Mouse (Mus musculus): ENCODE measurements around the gene Abcb9. TPM values are rescaled to one million over a fixed set of nuclear protein-coding genes. Genes with fewer than 3 reads are reported as not detected.

Abcb9 gene
- polyA plus RNA-seq, 1 experiment from 2014 or later = 2.1 TPM

- Histone ChIP-seq H3K9me3 (ENCODE audit: control insufficient read depth, low read length) (no peaks in the 10 kb centered on the region), H3K4me1 (ENCODE audit: control insufficient read depth, insufficient read depth, low read length) (peaks cover 21% of the 10 kb centered on the region), H3K36me3 (ENCODE audit: control insufficient read depth, insufficient read depth, low read length) (0 out of 2 replicates have a peak, but pooled peaks cover 9% of the 10 kb centered on the region), H3K4me3 (ENCODE audit: low read depth, low read length) (no peak overlapping the region), H3K27ac (replicated peaks; ENCODE audit: low read depth, low read length) (no peak overlapping the region), H3K9ac (ENCODE audit: low read depth, low read length) (no peak overlapping the region), H3K27me3 (replicated peaks; ENCODE audit: control insufficient read depth, insufficient read depth, low read length) (no peaks in the 10 kb centered on the region), H3K4me2 (ENCODE audit: low read depth, low read length) (no peak overlapping the region)
- ATAC-seq (ENCODE audit: low read depth) = no peak
- 81% methylated on average over 9 of the region's 9 CpGs for WGBS
- no peak for DNase-seq (ENCODE audit: low spot score)
Measured at GRCm38 (mm10) chr5:124017941-124018340, 77.7 kb downstream of the Abcb9 start.

- Histone ChIP-seq H3K27ac (replicated peaks; ENCODE audit: low read depth, low read length) (no peak overlapping the region), H3K4me3 (ENCODE audit: low read depth, low read length) (no peak overlapping the region), H3K4me1 (ENCODE audit: control insufficient read depth, insufficient read depth, low read length) (peaks cover 36% of the 10 kb centered on the region), H3K4me2 (ENCODE audit: low read depth, low read length) (no peak overlapping the region), H3K9ac (ENCODE audit: low read depth, low read length) (no peak overlapping the region), H3K36me3 (ENCODE audit: control insufficient read depth, insufficient read depth, low read length) (no peaks in the 10 kb centered on the region), H3K27me3 (replicated peaks; ENCODE audit: control insufficient read depth, insufficient read depth, low read length) (no peaks in the 10 kb centered on the region), H3K9me3 (ENCODE audit: control insufficient read depth, low read length) (no peaks in the 10 kb centered on the region)
- DNase-seq (ENCODE audit: low spot score) (no peak), ATAC-seq (ENCODE audit: low read depth) (no peak)
- 83% methylated on average over 7 of the region's 7 CpGs for WGBS
Measured at GRCm38 (mm10) chr5:124016291-124016821, 79.2 kb downstream of the Abcb9 start.

- no peak overlapping the region for H3K4me3 ChIP-seq (ENCODE audit: low read depth, low read length)
- H3K27me3 ChIP-seq (replicated peaks; ENCODE audit: control insufficient read depth, insufficient read depth, low read length) = no peaks in the 10 kb centered on the region
- peaks cover 43% of the 10 kb centered on the region for H3K4me1 ChIP-seq (ENCODE audit: control insufficient read depth, insufficient read depth, low read length)
- no peaks in the 10 kb centered on the region for H3K36me3 ChIP-seq (ENCODE audit: control insufficient read depth, insufficient read depth, low read length)
- WGBS = 74% methylated on average over 2 of the region's 2 CpGs
- H3K9ac ChIP-seq (ENCODE audit: low read depth, low read length) = no peak overlapping the region
- no peak overlapping the region for H3K4me2 ChIP-seq (ENCODE audit: low read depth, low read length)
- DNase-seq (ENCODE audit: low spot score) = no peak
- H3K9me3 ChIP-seq (ENCODE audit: control insufficient read depth, low read length) = no peaks in the 10 kb centered on the region
- no peak overlapping the region for H3K27ac ChIP-seq (replicated peaks; ENCODE audit: low read depth, low read length)
- no peak for ATAC-seq (ENCODE audit: low read depth)
Measured at GRCm38 (mm10) chr5:124015727-124016126, 79.9 kb downstream of the Abcb9 start.

- peak overlapping the region; percentile 16; the same call in 1 of the 2 replicates for H3K27ac ChIP-seq (replicated peaks; ENCODE audit: low read depth, low read length)
Measured at GRCm38 (mm10) chr5:124014791-124015251, 80.8 kb downstream of the Abcb9 start.

GRCm38 (mm10) chr5:124014180-124014579, 81.4 kb downstream of the Abcb9 start:
- Histone ChIP-seq H3K36me3 (ENCODE audit: control insufficient read depth, insufficient read depth, low read length) (peaks cover 10% of the 10 kb centered on the region), H3K9me3 (ENCODE audit: control insufficient read depth, low read length) (no peaks in the 10 kb centered on the region), H3K4me3 (ENCODE audit: low read depth, low read length) (no peak overlapping the region), H3K9ac (ENCODE audit: low read depth, low read length) (no peak overlapping the region), H3K27me3 (replicated peaks; ENCODE audit: control insufficient read depth, insufficient read depth, low read length) (no peaks in the 10 kb centered on the region), H3K27ac (replicated peaks; ENCODE audit: low read depth, low read length) (no peak overlapping the region), H3K4me1 (ENCODE audit: control insufficient read depth, insufficient read depth, low read length) (peaks cover 42% of the 10 kb centered on the region), H3K4me2 (ENCODE audit: low read depth, low read length) (no peak overlapping the region)
- DNase-seq (ENCODE audit: low spot score) (no peak), ATAC-seq (ENCODE audit: low read depth) (no peak)
- 66% methylated on average over 3 of the region's 3 CpGs for WGBS

More at GRCm38 (mm10) chr5:124014791-124015251, 80.8 kb downstream of the Abcb9 start:
- Histone ChIP-seq H3K4me3 (ENCODE audit: low read depth, low read length) (no peak overlapping the region), H3K4me1 (ENCODE audit: control insufficient read depth, insufficient read depth, low read length) (peaks cover 44% of the 10 kb centered on the region), H3K9ac (ENCODE audit: low read depth, low read length) (0 out of 2 replicates have a peak overlapping the region, but pooled peaks have one; percentile 19), H3K9me3 (ENCODE audit: control insufficient read depth, low read length) (no peaks in the 10 kb centered on the region), H3K4me2 (ENCODE audit: low read depth, low read length) (0 out of 2 replicates have a peak overlapping the region, but pooled peaks have one; percentile 2), H3K36me3 (ENCODE audit: control insufficient read depth, insufficient read depth, low read length) (peaks cover 4% of the 10 kb centered on the region), H3K27me3 (replicated peaks; ENCODE audit: control insufficient read depth, insufficient read depth, low read length) (no peaks in the 10 kb centered on the region)
- WGBS = 18% methylated on average over 11 of the region's 11 CpGs
- no peak for ATAC-seq (ENCODE audit: low read depth)
- no peak for DNase-seq (ENCODE audit: low spot score)

GRCm38 (mm10) chr5:124013747-124014146, 81.9 kb downstream of the Abcb9 start:
- Histone ChIP-seq H3K4me2 (ENCODE audit: low read depth, low read length) (no peak overlapping the region), H3K4me1 (ENCODE audit: control insufficient read depth, insufficient read depth, low read length) (peaks cover 42% of the 10 kb centered on the region), H3K4me3 (ENCODE audit: low read depth, low read length) (no peak overlapping the region), H3K9me3 (ENCODE audit: control insufficient read depth, low read length) (no peaks in the 10 kb centered on the region), H3K36me3 (ENCODE audit: control insufficient read depth, insufficient read depth, low read length) (peaks cover 15% of the 10 kb centered on the region), H3K9ac (ENCODE audit: low read depth, low read length) (no peak overlapping the region), H3K27ac (replicated peaks; ENCODE audit: low read depth, low read length) (no peak overlapping the region), H3K27me3 (replicated peaks; ENCODE audit: control insufficient read depth, insufficient read depth, low read length) (no peaks in the 10 kb centered on the region)
- WGBS = 75% methylated on average over 16 of the region's 16 CpGs
- no peak for ATAC-seq (ENCODE audit: low read depth)
- DNase-seq (ENCODE audit: low spot score) = no peak

GRCm38 (mm10) chr5:124012885-124013284, 82.7 kb downstream of the Abcb9 start:
- 81% methylated on average over 10 of the region's 10 CpGs for WGBS
- no peak for DNase-seq (ENCODE audit: low spot score)
- Histone ChIP-seq H3K27me3 (replicated peaks; ENCODE audit: control insufficient read depth, insufficient read depth, low read length) (no peaks in the 10 kb centered on the region), H3K36me3 (ENCODE audit: control insufficient read depth, insufficient read depth, low read length) (peaks cover 23% of the 10 kb centered on the region), H3K27ac (replicated peaks; ENCODE audit: low read depth, low read length) (0 out of 2 replicates have a peak overlapping the region, but pooled peaks have one; percentile 86), H3K4me3 (ENCODE audit: low read depth, low read length) (no peak overlapping the region), H3K9me3 (ENCODE audit: control insufficient read depth, low read length) (no peaks in the 10 kb centered on the region), H3K9ac (ENCODE audit: low read depth, low read length) (no peak overlapping the region), H3K4me2 (ENCODE audit: low read depth, low read length) (no peak overlapping the region), H3K4me1 (ENCODE audit: control insufficient read depth, insufficient read depth, low read length) (peaks cover 41% of the 10 kb centered on the region)
- ATAC-seq (ENCODE audit: low read depth) = no peak

- peaks cover 33% of the 10 kb centered on the region for H3K36me3 ChIP-seq (ENCODE audit: control insufficient read depth, insufficient read depth, low read length)
- peak overlapping the region; percentile 86 for H3K27ac ChIP-seq (replicated peaks; ENCODE audit: low read depth, low read length)
- no peak for DNase-seq (ENCODE audit: low spot score)
- H3K9ac ChIP-seq (ENCODE audit: low read depth, low read length) = peak overlapping the region; percentile 31
- H3K27me3 ChIP-seq (replicated peaks; ENCODE audit: control insufficient read depth, insufficient read depth, low read length) = no peaks in the 10 kb centered on the region
- H3K9me3 ChIP-seq (ENCODE audit: control insufficient read depth, low read length) = no peaks in the 10 kb centered on the region
- no peak overlapping the region for H3K4me3 ChIP-seq (ENCODE audit: low read depth, low read length)
- 26% methylated on average over 8 of the region's 8 CpGs for WGBS
- no peak for ATAC-seq (ENCODE audit: low read depth)
- peak overlapping the region; percentile 41 for H3K4me2 ChIP-seq (ENCODE audit: low read depth, low read length)
- H3K4me1 ChIP-seq (ENCODE audit: control insufficient read depth, insufficient read depth, low read length) = peaks cover 39% of the 10 kb centered on the region
Measured at GRCm38 (mm10) chr5:124011927-124012326, 83.7 kb downstream of the Abcb9 start.

Measured in embryonic facial prominence, embryonic 14.5 days (tissue).